Mouse (Mus musculus) midbrain, embryonic 15.5 days (tissue): ENCODE measurements around the gene Itm2b. TPM values are rescaled to one million over a fixed set of nuclear protein-coding genes. Genes with fewer than 3 reads are reported as not detected.

Experiments
- ATAC-seq: fragments of 200-750 bp; cut with Nextera tagmentation; replicated peaks from 2 replicates; pipeline ENCODE4 v1.8.0; 2017; ENCODE audit warnings: moderate TSS enrichment
- H3K27ac ChIP-seq: fragments of 300-500 bp; sonication (generic); 2 replicates; pipeline ENCODE4 v1.5.1; 2015; ENCODE audit warnings: mild to moderate bottlenecking, inconsistent platforms
- H3K27me3 ChIP-seq: fragments of 300-500 bp; sonication (generic); replicated peaks from 2 replicates; pipeline ENCODE4 v1.6.1; 2015; ENCODE audit warnings: inconsistent platforms
- H3K36me3 ChIP-seq: fragments of 300-500 bp; sonication (generic); replicated peaks from 2 replicates; pipeline ENCODE4 v1.6.1; 2015; ENCODE audit warnings: inconsistent platforms
- H3K4me1 ChIP-seq: fragments of 300-500 bp; sonication (generic); 2 replicates; pipeline ENCODE4 v1.6.1; 2015; ENCODE audit warnings: inconsistent platforms
- H3K4me2 ChIP-seq: fragments of 300-500 bp; sonication (generic); 2 replicates; pipeline ENCODE4 v1.6.1; 2015; ENCODE audit warnings: inconsistent platforms, mild to moderate bottlenecking, moderate library complexity
- H3K4me3 ChIP-seq: fragments of 300-500 bp; sonication (generic); 2 replicates; pipeline ENCODE4 v1.5.1; 2015; ENCODE audit warnings: mild to moderate bottlenecking, inconsistent platforms
- H3K9ac ChIP-seq: fragments of 300-500 bp; sonication (generic); 2 replicates; pipeline ENCODE4 v1.6.1; 2015; ENCODE audit warnings: mild to moderate bottlenecking, inconsistent platforms
- H3K9me3 ChIP-seq: fragments of 300-500 bp; sonication (generic); 2 replicates; pipeline ENCODE4 v1.6.1; 2016; ENCODE audit warnings: inconsistent platforms
- WGBS: fragments of 180-500 bp; shearing (Covaris S2); methylation state at CpG from one replicate; pipeline ENCODE4 v1.1.7; 2015; ENCODE audit warnings: mixed read lengths; 5-methylcytosine and 5-hydroxymethylcytosine counted together
- polyA plus RNA-seq: library from polyadenylated mRNA; unstranded; fragments of >200 nt; fragmentation: Nextera tagmentation; extraction: Ambion mirVana; gene quantifications from 2 replicates; pipeline ENCODE4 v1.2.1, GENCODE M21; 2015

Itm2b gene
- polyA plus RNA-seq, 1 experiment from 2014 or later = 590 TPM

DNA sequence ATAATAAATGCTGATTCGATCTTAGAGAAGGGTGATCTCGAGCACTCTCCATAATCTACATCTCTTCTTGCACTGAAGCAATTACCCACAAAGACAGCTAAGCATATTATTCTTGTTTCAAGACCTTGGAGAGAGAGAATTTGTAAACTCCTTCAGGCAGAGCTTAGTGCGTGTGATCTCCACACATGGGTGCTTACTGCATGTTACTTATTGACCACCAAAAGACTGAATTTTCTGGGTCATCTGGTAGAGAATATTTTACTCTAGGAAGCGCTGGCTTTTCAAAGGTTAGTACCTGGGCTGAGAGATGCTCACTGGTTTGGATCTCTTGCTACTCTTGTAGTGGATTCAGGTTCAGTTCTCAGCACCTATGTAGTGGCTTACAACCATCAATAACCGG lies 34.0 kb downstream of the Itm2b start:
- no peak overlapping the region for H3K4me2 ChIP-seq
- no peak overlapping the region for H3K9ac ChIP-seq
- H3K4me3 ChIP-seq = no peak overlapping the region
- no peaks in the 10 kb centered on the region for H3K27me3 ChIP-seq
- no peaks in the 10 kb centered on the region for H3K9me3 ChIP-seq
- ATAC-seq = no peak
- no peak overlapping the region for H3K27ac ChIP-seq
- H3K36me3 ChIP-seq = no peaks in the 10 kb centered on the region
- H3K4me1 ChIP-seq = no peaks in the 10 kb centered on the region
- 95% methylated on average over 5 of the region's 5 CpGs for WGBS

DNA sequence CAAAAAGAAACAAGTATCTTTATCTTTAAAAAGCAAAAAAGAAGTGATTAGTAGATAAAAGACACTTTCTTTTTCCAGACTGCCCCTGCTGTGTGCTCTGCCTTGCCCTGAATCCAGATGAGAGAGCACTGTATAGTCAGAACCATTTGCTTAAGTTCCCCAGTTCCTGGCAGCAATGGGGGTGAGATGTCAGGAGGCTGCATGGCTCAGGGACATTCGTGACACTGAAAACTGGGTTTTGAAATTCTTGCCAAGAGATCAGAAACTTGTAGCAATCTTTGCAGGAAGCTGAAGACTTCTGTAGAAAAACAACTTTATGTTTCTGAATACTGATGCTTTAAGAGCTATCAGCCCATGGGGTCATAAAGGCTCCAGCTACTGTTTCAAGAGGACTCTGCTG lies 35.1 kb downstream of the Itm2b start:
- Histone ChIP-seq H3K4me2 (no peak overlapping the region), H3K9me3 (no peaks in the 10 kb centered on the region), H3K4me1 (no peaks in the 10 kb centered on the region), H3K27ac (no peak overlapping the region), H3K36me3 (no peaks in the 10 kb centered on the region), H3K9ac (no peak overlapping the region), H3K4me3 (no peak overlapping the region), H3K27me3 (no peaks in the 10 kb centered on the region)
- ATAC-seq = no peak
- 35% methylated on average over 1 of the region's 1 CpGs for WGBS

DNA sequence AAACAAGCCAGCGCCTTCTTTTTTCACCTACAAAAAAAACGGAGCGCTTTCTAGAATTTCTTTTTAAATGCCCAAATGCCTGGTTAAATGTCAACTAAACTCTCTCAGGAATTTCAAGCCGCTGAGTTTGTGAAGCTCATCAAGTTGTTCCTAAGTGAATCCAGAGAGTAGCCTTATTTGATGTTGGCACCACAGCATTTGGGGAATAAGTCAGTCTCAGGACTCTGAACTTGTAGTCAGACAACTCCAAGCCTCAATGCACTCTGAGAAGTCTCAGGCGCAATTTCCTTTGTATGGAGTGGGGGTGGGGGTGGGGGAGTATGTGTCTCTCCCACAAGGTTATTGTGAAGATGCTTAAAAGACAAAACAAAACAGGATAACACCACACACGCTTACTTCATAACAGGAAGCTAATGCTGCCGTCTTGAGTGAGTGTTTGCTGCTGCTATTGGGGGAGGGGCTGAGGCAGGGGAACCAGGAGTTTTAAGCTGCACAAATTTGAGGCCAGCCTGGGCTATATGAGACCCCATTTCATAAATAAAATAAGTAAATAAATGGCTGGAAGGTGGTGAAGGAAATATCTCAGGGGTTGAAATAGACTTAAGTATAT lies 35.9 kb downstream of the Itm2b start:
- H3K9me3 ChIP-seq = no peaks in the 10 kb centered on the region
- WGBS = 58% methylated on average over 7 of the region's 7 CpGs
- H3K27me3 ChIP-seq = no peaks in the 10 kb centered on the region
- no peak overlapping the region for H3K9ac ChIP-seq
- no peak overlapping the region for H3K4me2 ChIP-seq
- no peaks in the 10 kb centered on the region for H3K4me1 ChIP-seq
- no peak overlapping the region for H3K4me3 ChIP-seq
- no peaks in the 10 kb centered on the region for H3K36me3 ChIP-seq
- no peak overlapping the region for H3K27ac ChIP-seq
- ATAC-seq = no peak

DNA sequence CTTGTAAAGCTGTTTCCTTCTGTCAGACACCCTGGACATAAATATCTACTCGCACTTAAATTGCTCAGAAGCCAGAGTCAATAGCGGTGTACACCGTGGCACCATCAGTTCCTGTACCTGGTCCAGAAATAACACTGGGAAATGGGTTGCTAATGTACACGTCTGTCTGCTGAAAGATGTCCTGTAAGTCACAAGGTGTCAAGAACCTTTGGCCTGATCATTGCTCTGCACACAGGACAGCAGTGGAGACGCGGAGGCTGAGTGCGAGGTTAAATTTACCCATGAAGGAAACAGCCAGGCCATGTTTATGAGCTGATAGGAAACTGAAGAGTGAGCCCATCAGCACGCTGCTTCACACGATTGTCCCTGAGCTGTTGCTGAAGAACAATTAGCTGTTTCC lies 37.8 kb downstream of the Itm2b start:
- 92% methylated on average over 9 of the region's 9 CpGs for WGBS
- Histone ChIP-seq H3K9ac (no peak overlapping the region), H3K27ac (no peak overlapping the region), H3K4me3 (no peak overlapping the region), H3K27me3 (no peaks in the 10 kb centered on the region), H3K4me2 (no peak overlapping the region), H3K36me3 (no peaks in the 10 kb centered on the region), H3K9me3 (no peaks in the 10 kb centered on the region), H3K4me1 (no peaks in the 10 kb centered on the region)
- no peak for ATAC-seq

DNA sequence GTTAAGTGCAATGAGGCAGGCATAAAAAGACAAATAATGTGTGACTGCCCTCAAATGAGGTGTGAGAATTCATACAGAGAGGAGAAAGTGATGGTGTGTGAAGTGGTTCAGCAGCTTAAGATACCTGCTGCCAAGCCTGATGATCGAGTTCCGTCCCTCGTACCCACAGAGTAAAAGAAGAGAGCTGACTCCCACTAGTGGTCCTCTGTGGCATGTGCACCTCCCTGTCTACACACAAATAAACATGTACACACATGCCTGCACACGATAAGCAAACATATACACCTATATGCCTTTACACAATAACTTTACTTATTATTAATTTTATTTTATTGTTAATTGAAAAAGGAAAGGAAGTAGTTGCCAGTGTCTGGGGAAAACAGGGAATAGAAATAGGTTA lies 39.5 kb downstream of the Itm2b start:
- Histone ChIP-seq H3K9ac (no peak overlapping the region), H3K9me3 (no peaks in the 10 kb centered on the region), H3K36me3 (no peaks in the 10 kb centered on the region), H3K27ac (no peak overlapping the region), H3K4me2 (no peak overlapping the region), H3K4me1 (no peaks in the 10 kb centered on the region), H3K4me3 (no peak overlapping the region), H3K27me3 (no peaks in the 10 kb centered on the region)
- 92% methylated on average over 4 of the region's 4 CpGs for WGBS
- ATAC-seq = no peak

DNA sequence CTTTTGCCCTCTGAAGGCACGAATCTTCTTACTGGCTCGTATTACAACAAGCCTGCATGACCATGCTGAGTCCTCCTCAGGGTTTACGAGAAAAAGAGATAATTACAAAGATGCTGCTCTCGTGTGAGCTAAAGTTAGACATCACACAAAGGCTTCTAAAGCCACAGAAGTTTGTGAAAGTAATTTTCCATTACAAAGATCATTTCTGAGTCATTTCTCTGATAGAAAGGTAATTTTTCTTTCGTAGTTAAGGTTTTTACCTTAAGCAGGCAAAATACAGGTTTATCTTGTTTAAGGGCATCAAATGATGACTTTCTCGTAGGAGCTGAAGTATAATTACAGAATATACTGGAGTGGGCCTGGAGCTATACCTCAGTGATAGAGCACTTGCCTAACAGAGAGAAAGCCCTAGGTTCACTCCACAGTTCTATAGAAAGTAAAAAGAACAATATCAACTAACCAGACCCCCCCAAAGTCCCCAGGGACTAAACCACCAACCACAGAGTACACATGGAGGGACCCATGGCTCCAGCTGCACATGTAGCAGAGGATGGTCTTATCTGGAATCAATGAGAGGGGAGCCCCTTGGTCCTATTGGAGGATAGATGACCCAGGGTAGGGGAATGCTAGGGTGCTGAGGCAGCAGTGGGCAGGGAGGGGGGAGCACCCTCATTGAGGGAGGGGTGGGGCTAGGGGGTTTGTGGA lies 44.9 kb downstream of the Itm2b start:
- H3K4me1 ChIP-seq = peaks cover 3% of the 10 kb centered on the region; the same call in 1 of the 2 replicates
- 66% methylated on average over 6 of the region's 6 CpGs for WGBS
- no peak for ATAC-seq

DNA sequence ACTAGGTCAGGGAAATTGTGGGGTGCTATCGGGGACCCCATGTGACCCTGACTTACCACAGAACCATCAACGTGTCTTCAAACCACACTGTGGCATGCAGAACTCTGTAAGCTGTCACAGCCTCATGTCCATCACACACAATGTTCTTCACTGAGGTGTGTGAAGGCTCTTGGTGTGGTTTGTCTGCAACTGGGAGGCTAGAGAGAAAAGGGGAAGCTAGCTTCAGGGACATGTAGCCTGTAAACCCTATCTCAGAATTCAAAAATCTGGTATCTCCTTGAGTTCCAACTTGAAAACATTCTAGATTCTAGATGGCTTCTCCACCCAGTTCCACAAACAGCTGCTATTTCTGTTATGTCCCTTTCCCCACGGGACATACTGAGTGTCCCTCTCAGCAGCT lies 45.5 kb downstream of the Itm2b start:
- Histone ChIP-seq H3K27ac (no peak overlapping the region), H3K9me3 (no peaks in the 10 kb centered on the region), H3K4me3 (no peak overlapping the region), H3K27me3 (no peaks in the 10 kb centered on the region), H3K36me3 (no peaks in the 10 kb centered on the region), H3K4me1 (peaks cover 4% of the 10 kb centered on the region; the same call in 1 of the 2 replicates), H3K9ac (no peak overlapping the region), H3K4me2 (no peak overlapping the region)
- no peak for ATAC-seq
- 85% methylated on average over 3 of the region's 3 CpGs for WGBS

More for the DNA sequence above, 44.9 kb downstream of the Itm2b start:
- H3K36me3 ChIP-seq = no peaks in the 10 kb centered on the region
- no peak overlapping the region for H3K4me3 ChIP-seq
- H3K27me3 ChIP-seq = no peaks in the 10 kb centered on the region
- no peak overlapping the region for H3K4me2 ChIP-seq
- no peak overlapping the region for H3K27ac ChIP-seq
- H3K9ac ChIP-seq = no peak overlapping the region
- no peaks in the 10 kb centered on the region for H3K9me3 ChIP-seq

DNA sequence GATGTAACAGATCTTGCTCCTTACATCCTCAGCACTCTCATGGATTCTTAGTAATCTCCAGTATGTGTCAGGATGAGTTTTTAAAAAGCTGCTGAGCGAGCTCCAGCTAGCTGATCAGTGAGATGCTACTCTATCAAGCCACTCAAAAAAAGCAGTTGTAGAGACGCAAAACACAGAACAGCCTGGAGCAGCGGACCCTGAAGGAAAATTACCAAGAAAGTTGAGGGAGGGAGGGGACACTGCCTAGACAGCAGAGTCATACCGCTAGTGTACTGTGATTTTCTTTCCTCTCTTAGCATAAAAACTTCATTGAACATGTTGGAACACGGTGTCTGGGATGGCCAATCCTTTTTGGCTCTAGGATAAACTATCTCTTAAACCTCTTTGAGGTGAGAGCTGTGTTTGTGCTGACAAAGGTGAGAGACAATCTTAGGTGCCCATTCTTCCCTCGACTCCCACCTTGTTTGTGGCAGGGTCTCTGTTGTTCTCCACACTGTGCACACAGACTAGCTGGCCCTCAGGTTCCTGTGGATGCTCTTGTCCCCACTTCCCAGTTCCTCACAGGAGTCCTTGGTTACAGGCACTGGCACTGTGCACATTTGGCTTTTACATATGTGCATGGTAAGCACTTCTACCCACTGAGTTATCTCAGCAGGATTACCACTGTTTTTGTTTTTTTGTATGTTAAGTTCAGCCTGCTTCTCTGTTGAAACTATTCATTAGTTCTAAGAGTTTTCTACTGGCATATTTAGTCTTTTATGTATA lies 48.6 kb downstream of the Itm2b start:
- Histone ChIP-seq H3K4me1 (peaks cover 4% of the 10 kb centered on the region; the same call in 1 of the 2 replicates), H3K9ac (no peak overlapping the region), H3K27ac (no peak overlapping the region), H3K4me3 (no peak overlapping the region), H3K9me3 (no peaks in the 10 kb centered on the region), H3K36me3 (no peaks in the 10 kb centered on the region), H3K27me3 (no peaks in the 10 kb centered on the region), H3K4me2 (no peak overlapping the region)
- 85% methylated on average over 6 of the region's 6 CpGs for WGBS
- no peak for ATAC-seq

DNA sequence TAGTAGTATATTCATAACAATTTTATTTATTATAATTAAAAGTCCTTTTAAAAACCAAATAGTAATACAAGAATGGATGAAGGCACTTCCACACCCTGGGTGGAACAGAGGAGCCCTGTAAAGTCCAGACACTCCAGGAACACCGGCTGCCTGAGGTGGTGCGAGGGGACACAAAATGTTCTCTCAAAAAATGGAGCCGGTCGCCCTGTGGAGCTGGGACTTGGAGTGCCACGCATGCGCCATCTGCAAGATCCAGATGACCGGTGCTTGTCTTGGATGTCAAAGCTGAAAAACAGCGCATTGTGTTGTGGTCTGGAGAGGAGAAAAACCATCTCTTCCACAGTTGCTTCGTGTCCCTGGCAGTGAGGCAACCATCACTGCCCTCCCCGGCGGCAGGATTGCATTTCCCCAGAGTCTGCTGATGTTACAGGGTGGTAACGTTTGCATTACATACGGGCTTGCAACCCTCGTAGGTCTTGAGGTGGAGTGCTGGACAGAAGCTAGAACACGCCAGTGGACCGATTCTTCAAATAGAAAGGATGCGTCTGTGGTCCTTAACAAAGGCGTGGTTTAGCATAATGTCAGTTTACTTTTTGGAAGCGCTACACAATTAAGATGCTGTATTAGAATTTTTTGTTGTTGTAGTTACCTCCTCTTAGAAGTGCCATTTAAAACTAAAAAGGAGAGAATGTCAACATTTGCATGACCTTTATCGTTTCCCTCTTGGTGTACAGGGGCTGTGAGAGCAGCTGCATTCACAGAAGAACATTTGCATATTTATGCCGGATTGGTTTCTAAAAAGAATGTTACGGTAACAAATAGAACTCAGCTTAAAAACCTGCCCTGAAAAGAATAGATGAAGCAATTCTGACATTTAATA lies 49.9 kb downstream of the Itm2b start:
- Histone ChIP-seq H3K9ac (no peak overlapping the region), H3K4me2 (peak overlapping the region; percentile 3; the same call in 1 of the 2 replicates), H3K27ac (no peak overlapping the region), H3K27me3 (no peaks in the 10 kb centered on the region), H3K36me3 (no peaks in the 10 kb centered on the region), H3K4me1 (peaks cover 4% of the 10 kb centered on the region; the same call in 1 of the 2 replicates), H3K9me3 (no peaks in the 10 kb centered on the region), H3K4me3 (no peak overlapping the region)
- 55% methylated on average over 22 of the region's 22 CpGs for WGBS
- ATAC-seq = no peak

DNA sequence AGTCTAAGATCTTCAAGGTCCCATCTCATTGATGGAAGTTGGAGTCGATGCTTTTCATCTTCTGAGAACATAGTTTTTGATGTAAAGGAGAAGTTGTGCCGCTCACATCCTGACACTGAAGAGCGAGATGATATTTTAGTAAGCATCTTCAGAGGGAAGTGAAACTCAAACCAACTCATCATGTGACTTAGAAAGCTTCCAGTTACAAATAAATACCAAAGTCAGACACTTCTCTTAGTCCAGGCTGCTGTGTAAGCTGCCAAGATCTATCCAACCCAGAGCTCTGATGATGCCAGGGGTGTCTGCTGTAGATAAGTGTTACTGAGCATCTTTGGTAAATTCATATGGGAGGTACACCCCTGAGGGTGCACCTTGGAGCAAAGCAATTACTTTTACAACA lies 51.2 kb downstream of the Itm2b start:
- no peaks in the 10 kb centered on the region for H3K36me3 ChIP-seq
- WGBS = 98% methylated on average over 3 of the region's 3 CpGs
- ATAC-seq = no peak
- no peak overlapping the region for H3K4me2 ChIP-seq
- H3K9ac ChIP-seq = no peak overlapping the region
- H3K27ac ChIP-seq = no peak overlapping the region
- H3K4me3 ChIP-seq = no peak overlapping the region
- H3K27me3 ChIP-seq = no peaks in the 10 kb centered on the region
- H3K9me3 ChIP-seq = no peaks in the 10 kb centered on the region
- peaks cover 4% of the 10 kb centered on the region; the same call in 1 of the 2 replicates for H3K4me1 ChIP-seq

DNA sequence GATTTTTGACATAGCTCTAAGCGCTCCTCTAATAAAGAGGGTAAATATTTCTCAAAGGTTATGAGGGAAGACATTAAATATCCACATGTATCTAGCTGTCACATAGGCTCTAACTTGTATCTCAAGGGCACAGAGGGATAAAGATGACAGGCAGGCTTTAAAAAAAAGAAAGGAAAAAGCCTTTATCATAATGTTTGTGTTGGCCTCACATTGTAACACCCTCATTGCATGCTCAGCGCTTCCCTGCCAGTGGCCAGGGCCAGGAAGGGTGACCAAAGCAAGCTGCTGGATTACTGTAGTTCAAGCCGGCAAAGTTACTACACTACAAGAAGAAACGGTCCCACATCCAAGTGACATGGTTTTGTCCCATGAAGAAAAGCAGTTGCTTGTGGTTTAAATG lies 53.7 kb downstream of the Itm2b start:
- Histone ChIP-seq H3K9me3 (no peaks in the 10 kb centered on the region), H3K9ac (no peak overlapping the region), H3K27ac (no peak overlapping the region), H3K4me2 (no peak overlapping the region), H3K36me3 (no peaks in the 10 kb centered on the region), H3K4me1 (peaks cover 11% of the 10 kb centered on the region), H3K27me3 (no peaks in the 10 kb centered on the region), H3K4me3 (no peak overlapping the region)
- ATAC-seq = no peak
- WGBS = 90% methylated on average over 4 of the region's 4 CpGs

DNA sequence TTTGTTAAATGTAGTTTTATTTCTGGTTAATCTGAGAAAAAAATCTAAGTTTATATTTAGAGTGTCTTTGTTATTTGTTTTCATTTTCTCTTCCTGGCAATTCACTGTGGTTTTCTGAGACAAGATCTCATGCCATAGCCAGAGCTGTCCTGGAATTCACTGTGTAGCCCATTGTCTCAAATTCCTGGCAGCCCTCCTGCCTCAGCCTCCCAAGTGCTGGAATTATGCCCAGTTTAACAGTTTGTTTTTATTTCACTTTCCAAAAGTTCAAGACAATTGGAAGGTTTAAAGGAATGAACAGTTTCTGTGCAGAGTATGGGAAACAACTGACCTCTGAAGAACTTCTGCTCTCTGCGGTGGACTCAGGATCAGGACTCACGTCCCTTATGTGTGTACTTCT lies 55.2 kb downstream of the Itm2b start:
- H3K9me3 ChIP-seq = no peaks in the 10 kb centered on the region
- H3K27me3 ChIP-seq = no peaks in the 10 kb centered on the region
- no peak for ATAC-seq
- H3K27ac ChIP-seq = no peak overlapping the region
- peaks cover 8% of the 10 kb centered on the region for H3K4me1 ChIP-seq
- no peaks in the 10 kb centered on the region for H3K36me3 ChIP-seq
- no peak overlapping the region for H3K4me3 ChIP-seq
- H3K9ac ChIP-seq = no peak overlapping the region
- no peak overlapping the region for H3K4me2 ChIP-seq
- WGBS = 93% methylated on average over 2 of the region's 2 CpGs
